Mouse (Mus musculus): Measurements from ENCODE around the gene Cst8.
"Not testable (repeated sequence)": the region's sequence is repeated elsewhere in the genome, so short reads cannot be mapped to it uniquely, and the experiment has no call there.

Gene Cst8

DNA sequence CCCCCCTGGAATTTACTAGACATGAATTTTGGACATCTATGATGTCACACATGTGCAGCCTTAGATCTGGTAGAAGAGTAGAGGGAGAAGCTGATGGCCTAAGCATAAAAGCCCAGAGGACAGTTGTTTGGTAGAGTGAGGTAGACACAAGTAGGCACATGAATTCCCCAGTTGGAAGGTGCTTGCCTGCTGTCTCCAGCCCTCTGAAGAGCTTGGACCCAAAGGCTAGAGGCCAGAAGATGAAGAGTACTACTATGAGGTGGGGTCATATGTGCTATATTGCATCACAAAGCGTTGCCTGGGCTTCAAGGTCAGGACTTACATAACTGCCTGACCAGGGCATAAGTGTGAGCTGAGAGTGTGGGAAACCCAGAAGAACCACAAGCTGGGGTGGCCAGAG lies at the start of gene Cst8:
Cst8 (plus strand) TSS at position 301 of the 400 bp plus-strand sequence.
- CTCF ChIA-PET: no interaction called here

DNA sequence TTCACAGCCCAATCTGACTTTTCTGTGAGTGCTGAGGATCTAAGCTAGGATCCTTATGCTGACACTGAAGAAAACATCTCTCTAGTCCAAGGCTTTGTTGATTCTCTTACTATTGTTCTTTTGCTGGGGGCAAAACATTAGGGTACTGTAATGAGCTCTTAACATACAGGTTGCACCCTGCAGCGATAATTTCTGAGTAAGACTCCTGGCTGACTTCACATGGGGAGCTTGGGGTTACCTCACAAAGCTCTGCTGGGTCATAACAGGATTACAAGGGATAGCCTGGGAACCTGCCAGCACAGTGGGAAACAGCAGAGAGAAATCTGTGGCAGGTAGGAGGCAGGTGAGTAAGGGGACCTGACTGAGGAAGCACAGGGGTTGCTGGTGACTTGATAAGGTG lies 48.5 kb upstream of the Cst8 start, which contains the start of gene Cstl1:
Cstl1 (plus strand) TSS at position 301 of the 400 bp plus-strand sequence.
- CTCF ChIA-PET: no interaction called here

DNA sequence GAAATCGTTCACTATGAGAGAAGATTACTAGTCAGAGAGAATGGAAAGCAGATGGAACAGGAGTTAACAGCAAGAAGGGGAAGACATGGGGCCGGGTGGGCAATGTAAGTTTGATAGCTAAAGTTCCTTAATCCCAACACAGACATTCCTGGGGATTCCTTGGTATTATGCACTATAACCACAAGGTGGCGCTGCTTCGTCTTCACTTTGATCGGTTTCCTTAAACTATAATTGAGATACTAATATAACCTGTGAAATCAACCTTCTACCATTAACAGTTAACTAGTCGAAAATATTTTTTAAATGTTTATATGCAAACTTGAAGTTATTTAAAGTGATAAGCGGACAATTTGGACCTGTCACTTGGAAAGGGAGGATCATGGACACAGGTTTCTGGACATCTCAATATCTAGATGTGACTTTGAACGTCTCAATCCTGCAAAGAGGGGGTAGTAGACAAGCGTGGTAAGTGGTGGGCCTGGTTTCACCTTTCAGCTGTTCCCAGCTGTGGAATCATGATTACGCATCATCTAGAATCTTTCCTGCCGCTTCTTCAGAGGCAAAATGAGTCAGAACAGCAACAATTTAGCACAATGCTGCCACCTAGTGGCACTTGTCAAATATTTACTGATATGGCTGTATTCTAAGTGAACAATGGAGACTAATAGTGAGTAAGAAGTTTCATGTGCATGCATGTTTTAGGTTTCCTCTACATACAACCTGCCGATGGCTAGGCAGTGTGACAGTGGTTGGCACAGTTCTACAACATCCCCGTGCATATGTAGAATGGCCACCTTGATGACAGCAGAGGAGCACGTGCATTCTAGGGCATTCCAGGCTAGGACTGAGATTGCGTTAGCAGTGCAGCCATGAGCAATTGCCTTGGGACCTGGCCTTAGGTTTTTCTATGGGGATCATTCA lies 46.4 kb upstream of the Cst8 start:
- CTCF ChIA-PET: interaction anchor here (1.1 kb wide), 1 partner anchor 99 kb away, joined by 5 read pairs; no protein-coding TSS in a partner anchor

DNA sequence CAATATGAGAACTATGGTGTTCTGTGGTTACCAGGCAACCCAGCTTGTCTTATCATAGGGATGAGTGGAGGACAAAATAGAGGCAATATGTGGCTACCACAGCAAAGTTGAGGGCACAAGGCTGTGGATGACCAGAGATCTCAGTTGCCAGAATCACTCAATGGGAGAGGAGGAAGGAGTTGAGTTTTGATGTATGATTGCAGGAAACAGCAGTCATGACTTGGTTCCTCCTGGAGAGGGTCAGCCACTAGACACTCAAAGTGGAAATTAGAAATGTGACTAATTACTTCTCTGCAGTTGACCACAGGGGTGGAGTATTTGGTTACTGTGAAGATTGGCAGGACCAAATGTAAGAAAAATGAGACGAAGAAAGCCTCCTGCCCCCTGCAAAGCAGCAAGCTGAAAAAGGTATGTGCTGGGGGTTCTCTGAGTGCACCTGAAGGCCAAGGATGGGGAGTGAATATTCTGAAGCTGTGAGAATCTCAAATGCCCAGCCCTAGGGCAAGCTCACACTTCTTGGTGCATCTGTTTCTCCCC lies 44.2 kb upstream of the Cst8 start:
- CTCF ChIA-PET: no interaction called here

DNA sequence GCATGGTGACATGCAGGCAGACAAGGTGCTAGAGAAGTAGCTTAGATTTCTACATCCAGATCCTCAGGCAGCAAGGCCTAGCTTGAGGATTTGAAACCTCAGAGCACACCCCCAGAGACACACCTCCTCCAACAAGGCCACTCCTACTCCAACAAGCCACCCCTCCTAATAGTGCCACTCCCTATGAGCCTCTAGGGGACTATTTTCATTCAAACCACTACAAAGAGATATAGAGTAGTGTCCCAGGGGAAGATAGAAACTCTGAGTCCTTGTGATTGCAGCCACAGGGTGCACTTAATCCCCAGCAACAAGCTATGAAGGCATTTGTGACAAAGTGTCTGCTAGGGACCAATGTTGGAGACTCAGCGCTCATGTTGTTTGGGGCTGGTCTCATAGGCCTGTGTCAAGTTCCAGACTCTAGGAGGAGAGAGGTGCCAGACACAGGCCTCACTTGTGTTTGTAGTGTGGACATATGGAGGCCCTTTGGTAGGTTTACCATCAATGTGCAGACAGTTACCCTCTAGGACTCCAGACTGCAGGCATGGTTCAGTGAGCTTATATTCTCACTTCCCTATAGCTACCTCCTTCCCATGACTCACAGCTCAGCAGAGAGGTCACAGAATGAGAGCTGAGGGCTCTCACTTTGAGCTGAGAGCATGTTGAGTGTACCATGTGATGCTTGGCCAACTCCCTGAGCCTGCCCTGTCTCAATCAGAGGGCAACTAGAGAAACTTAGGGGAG lies 34.8 kb upstream of the Cst8 start:
- CTCF ChIA-PET: no interaction called here

DNA sequence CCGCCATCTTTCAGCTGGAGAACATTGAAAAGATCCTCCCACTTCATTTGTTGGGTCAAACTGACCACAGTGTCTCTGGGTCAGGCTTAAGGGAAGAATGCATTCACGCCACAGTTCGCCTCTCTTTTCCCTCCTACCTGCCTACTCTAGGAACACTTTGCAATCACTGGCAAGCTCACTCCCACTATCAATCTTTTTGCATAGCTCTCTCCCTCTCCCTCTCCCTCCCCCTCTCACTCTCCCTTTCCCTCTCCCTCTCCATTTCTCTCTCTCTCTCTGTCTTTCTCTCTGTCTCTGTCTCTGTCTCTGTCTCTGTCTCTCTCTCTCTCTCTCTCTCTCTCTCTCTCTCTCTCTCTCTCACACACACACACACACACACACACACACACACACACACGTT lies 27.2 kb upstream of the Cst8 start, which contains the start of gene Cst11:
Cst11 (minus strand) TSS at position 101 of the 400 bp plus-strand sequence.
- CTCF ChIA-PET: not testable (repeated sequence)

DNA sequence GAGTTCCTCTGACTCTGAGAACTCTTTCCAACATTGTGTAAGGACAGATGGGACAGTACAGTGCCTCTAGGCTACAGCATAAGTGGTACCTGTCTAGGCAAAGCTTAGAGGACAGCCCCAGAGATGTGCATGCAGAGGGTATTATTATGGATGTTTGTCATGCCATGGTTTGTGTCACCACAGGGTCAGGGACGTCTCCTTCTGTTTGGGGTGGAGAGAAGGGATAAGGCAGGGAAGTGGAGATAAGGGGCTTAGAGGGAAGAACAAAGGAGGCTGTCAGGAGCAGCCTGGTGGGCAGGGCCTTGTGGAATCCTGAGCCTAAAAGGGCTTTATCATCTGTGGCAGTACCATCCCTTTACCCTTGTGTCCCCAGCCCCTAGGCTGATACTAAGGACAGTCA lies 16.9 kb upstream of the Cst8 start, which contains the start of gene 8030411F24Rik:
8030411F24Rik (plus strand) TSS at position 301 of the 400 bp plus-strand sequence.
- CTCF ChIA-PET: no interaction called here

DNA sequence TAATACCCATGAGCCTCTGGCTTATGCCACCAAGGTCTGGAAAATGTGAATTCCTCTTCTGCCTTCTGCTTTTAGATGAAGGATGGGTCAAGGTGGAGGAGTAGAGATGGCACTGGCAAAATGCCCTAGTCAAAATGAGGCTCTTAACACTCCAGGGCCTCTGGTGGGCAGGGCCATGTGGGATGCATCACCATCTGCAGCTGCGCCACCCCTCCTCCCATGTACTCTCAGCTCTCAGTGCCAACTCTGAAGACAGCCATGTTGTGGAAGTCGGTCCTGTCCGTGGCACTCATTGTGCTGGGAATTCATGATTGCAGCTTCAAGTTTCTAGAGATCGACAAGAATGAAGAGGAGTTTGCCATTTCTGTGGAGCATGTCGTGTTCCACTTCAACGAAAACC lies 9.4 kb upstream of the Cst8 start, which contains the start of gene Cst12:
Cst12 (plus strand) TSS at position 220 of the 400 bp plus-strand sequence.
- CTCF ChIA-PET: no interaction called here

DNA sequence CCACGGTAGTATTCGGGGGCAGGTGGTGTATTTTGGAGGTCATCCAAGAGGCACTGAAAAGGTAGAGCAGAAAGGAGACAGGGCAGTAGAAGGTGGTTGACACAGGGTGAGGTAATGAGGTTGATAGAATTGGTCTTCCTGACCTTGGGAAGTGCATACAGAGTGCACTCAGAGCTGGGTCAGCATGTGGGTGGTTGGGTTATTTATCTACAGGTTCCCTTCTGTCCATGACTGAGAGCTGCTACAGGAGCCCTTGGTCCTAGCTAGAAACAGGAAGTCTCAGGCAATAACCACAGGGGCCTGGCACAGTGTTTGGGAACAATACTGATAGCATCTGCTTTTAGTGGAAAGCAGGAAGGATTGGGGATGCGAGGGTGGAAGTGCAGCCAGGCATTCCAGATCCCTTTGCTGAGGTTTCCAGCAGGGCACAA lies 2.9 kb downstream of the Cst8 start:
- CTCF ChIA-PET: no interaction called here

DNA sequence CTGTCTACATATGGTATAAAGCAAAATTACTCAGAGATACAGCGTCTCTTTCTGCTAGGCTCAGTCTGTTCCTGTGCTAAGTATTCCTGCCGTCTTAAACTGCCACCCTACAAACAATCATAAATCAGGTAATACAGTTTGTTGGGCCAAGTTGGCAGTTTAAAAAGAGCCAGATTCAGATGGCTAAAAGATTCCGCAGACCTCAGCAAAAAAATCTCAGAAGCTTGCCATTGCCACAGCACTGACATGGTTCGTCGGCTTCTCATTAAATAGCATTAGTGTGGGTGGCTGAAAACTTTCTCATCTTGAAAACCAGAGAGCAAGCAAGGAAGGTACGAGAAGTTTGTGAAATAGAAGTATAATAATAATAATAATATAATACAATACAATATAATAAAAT lies 8.1 kb downstream of the Cst8 start:
- CTCF ChIA-PET: no interaction called here

DNA sequence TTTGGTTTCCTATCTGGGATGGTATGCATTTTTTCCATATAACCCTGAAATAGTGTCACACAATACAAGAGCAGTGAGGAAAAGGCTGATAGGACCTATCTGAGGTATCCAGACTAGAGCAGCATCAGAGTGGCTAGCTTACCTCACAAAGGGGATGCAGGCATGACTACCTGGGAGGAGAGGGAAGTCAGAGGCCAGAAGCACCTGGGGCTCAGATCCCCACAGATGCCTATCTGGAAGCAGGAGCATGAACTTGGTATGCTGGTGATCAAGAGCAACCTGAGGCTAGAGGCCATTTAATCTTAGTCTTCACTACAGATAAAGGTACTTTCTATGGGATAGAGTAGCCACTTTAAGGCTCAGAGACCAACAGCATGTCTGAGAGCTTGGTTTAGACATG lies 21.3 kb downstream of the Cst8 start, which contains the start of gene Cst13:
Cst13 (plus strand) TSS at position 173 of the 400 bp plus-strand sequence.
- CTCF ChIA-PET: no interaction called here

DNA sequence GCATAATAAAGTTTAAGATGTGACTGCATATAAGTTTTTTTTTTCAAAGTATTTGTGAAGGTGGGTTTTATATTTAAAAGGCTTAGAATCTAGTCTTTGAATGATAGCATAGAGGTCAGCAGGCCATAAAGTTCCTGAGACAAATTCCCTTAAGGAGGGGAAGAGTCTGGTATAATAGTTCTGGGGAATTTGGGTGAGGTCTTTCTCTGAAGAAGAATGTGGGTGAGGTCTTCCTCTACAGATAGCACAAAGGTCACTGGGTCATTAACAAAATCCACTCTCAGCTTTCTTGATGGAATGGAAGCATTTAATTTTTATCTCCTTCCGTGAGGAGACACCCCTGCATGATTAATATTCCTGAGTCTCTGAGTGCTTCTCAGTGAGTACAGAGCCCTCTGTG lies 27.4 kb downstream of the Cst8 start:
- CTCF ChIA-PET: no interaction called here

DNA sequence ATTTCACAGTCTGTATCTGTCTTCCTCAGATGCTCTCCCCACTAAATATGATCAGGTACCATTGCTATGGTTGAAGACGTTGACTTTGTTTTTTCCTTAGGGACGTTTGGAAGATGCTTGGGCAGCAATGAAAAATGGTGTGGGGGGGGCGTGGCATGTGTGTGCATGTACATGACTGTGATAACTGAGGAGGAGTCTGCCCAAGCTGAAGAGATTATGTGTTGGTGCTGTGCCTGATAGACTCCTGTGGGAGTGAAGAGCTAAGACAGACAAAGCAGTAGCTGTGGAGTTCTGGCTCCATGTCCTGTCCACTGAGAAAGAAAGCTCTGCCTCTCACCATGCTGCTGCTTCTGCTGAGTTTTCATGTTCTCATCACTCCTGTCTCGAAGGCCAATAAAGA lies 36.3 kb downstream of the Cst8 start, which contains the start of gene Cst9:
Cst9 (plus strand) TSS at position 236 of the 400 bp plus-strand sequence.
- CTCF ChIA-PET: no interaction called here

DNA sequence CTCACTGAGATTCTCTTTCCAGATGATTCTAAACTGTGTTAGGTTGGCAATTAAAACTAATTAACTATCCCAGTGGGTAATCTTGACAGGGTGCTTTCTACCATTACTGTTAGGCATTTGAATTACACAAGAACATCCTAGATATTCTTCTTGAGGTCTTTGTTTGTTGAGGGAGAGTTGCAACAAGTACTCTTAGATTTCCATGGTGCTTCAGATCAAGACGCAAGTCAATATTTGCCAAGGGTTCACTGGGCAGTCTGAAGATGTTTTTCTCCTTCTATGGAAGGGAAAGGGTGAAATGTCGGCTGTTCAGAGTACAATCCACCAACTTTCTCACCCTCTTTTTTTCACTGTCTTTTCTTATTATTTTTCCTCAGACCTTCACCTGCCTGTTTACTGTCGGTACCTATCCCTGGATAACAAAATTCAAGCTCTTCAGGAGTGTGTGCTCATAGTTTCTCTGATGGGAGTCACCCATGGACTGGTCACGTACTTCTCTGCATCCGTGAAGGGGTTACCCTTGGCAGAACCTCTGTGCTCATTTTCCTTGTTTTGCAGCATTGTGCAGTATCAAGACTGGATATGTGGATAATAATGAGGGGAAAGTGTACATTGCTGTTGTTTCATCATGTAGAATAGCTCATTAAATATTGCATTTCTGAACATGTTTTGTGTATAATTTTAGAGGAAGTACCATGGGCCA lies 39.6 kb downstream of the Cst8 start:
- CTCF ChIA-PET: no interaction called here

DNA sequence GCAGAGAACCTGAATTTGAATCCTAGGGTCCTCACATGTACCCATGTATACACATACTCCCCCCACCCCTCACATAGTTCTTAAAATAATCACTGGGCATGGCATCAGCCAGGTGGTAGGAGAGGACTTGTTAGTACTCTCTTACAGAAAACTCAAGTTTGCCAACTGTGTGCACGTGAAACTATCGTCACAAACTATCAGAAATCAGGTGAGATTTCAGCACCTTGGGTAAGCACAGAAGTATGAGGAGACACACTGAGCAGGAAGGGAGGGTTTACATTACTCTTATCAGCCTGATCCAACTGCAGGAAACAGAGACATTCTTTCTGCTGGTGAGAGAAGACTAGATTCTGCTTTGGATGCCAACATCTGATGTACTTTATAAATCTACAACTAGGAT lies 40.6 kb downstream of the Cst8 start:
- CTCF ChIA-PET: no interaction called here

DNA sequence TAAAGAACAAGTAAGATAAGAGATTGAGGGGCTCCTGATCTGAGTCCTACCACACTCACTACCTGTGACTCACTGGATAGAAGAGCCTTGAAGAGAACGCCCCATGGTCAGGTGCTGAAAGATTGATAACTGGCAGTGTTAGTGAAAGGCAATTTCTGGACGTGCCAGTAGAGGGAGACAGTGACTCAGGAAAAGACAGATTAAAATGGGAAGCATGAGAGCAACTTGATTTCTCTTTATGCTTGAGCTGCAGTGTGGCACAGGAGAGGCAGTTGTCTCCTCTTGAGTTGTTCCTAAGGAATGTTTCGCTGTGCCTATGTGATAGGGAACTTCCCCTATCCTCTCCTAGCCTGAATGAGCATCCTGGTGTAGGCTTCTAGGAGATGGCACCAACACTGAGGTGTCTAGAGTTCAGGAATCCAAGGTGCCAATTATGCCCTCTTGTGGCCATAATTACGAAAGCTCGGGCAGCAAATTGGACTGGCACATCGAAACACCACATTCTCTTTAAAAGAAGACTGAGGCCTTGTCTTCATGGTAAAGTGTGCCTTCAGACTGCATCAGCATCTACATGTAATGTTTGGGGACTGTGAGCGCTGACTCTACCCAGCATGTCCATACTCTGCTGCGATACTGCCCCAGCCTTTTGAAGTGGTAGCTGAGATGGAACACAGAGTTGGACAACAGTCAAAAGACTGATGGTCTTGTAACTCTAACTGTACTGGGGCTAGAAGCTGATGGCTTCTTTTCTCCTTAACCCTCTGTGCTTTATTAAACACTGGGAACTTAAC lies 52.7 kb downstream of the Cst8 start:
- CTCF ChIA-PET: interaction anchor here (0.7 to 3.4 kb wide), 2 partner anchors 51 to 98 kb away, joined by 5 to 24 read pairs; no protein-coding TSS in a partner anchor

All from spleen, embryonic (tissue).